Mouse (Mus musculus): ENCODE data around the gene Syngr1.
A peak's percentile ranks its signal among the peaks of the same experiment; 100 is the strongest.

Gene Syngr1

DNA sequence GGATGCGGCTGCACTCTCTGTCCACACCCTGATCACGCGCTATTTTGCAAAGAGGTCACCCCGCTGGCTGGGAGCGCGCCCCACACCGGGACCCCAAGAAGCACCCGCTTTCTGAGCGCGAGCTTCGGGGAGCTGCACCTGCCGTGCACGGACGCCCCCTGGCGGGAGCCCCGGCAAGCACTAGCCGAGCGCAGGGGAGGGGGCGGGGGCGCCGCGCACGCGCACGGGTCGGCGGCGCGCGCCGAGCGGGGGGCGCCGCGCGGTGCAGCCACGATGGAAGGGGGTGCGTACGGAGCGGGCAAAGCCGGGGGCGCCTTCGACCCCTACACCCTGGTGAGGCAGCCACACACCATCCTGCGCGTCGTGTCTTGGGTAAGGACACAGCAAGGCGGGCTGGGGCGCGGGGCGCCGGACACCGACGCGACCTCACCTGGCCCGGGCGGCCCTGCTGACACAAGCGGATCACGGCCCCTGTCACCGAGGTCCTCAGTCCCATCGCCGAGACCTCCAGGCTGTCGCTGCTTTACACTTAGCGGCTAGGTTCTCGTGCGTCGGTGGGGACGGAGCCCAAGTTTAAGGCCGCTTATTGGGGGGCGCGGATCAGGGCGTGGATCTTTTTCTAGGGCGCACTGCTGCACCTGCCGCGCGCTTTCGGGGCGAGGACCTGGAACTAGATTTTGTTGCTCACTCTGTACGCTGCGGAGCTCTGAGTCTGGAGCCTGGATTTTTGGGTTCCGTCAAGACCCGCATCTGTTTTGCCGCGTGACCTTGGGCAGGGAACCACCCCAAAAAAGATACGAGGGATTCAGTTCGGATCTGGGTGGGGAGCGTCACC, at the start of gene Syngr1, which contains the start of gene Rpl3:
Gene Syngr1, plus strand, starts transcription at position 214 of the 835 bp plus-strand sequence.
Gene Rpl3, minus strand, starts transcription at position 748 of the 835 bp plus-strand sequence.
- DNase-seq (ENCODE audit: low read depth, low spot score), result peak; percentile 70

DNA sequence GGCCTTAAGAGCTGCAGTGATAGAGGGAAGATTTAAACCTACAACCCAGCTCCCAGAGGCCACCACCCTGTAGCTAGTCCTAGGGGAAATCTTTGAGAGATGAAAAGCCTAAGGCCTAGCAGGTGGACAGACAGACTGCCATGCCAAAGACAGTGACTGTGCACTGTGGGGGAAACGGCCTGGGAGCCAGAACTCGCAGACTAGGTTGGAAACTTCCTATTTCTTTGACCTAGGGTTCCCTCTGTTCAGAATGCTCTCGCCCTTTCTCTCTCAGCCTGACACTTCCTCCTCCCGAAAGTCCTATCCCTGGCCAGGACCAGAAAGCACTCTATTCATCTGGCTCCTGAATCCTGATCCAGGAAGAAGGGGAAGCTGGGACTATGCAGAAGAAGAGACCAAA, 49.0 kb upstream of the Syngr1 start:
- DNase-seq (ENCODE audit: low read depth, low spot score), result no peak

- no peak for DNase-seq (ENCODE audit: low read depth, low spot score)
These were observed 46.9 kb upstream of the Syngr1 start for GRCm38 (mm10) chr15:80044249-80044648.

GRCm38 (mm10) chr15:80045749-80046148, 45.4 kb upstream of the Syngr1 start:
- no peak for DNase-seq (ENCODE audit: low read depth, low spot score)

DNA sequence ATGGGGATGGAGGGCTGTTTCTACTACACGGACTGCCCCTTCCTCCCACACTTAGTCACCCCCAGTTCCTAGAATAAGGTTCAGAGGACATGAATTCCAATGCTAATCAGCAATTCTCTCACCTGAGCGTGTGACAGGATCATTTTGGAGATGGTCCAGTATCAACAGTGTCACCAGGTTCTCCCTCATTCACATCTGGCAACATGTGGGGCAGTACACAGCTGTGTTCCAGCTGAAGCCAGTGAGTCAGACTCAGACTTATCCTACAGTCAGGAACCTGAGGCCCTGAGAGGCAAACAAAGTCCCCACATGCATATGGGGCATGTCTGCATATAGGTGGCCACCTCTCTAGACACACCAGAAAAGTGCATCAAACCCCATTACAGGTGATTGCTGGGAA, 43.9 kb upstream of the Syngr1 start:
- no peak for DNase-seq (ENCODE audit: low read depth, low spot score)

- DNase-seq (ENCODE audit: low read depth, low spot score), result no peak
These were observed 43.2 kb upstream of the Syngr1 start for GRCm38 (mm10) chr15:80047973-80048372.

GRCm38 (mm10) chr15:80050093-80050492, 41.0 kb upstream of the Syngr1 start:
- no peak for DNase-seq (ENCODE audit: low read depth, low spot score)

GRCm38 (mm10) chr15:80051092-80051761, 39.9 kb upstream of the Syngr1 start:
- DNase-seq (ENCODE audit: low read depth, low spot score), result no peak

- DNase-seq (ENCODE audit: low read depth, low spot score), result no peak
These were observed 39.4 kb upstream of the Syngr1 start for GRCm38 (mm10) chr15:80051782-80052181.

DNA sequence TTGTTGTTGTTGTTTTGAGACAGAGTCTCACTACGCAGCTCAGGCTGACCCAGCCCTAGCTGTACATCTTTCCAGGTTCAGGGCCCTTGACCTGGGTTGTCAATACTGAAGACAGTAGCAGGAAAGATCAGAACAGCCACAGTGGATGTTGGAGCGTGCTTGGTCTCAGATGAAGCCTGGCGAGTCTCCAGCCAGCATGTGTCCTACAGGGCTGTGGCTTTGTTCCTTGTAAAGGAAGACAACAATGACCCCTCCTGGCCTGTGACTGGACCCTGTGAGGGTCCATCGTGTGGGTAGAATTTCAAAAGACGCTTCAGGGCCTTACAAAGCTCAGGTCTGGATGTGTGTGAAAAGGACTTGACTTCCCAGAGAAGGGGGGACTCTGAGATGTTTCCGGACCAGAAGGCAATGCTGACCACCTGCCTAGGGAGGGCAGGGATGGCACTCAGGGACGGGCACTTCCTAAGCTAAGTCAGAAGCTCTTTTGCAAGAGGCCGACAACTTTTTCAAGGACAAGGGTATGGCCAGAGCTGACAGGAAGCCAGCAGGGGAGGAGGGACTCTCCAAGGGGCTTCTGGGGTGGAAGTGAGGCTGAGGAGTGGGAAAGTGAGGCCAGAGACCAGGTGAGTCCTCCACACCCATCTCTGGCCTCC, 37.6 kb upstream of the Syngr1 start:
- DNase-seq (ENCODE audit: low read depth, low spot score), result no peak

DNA sequence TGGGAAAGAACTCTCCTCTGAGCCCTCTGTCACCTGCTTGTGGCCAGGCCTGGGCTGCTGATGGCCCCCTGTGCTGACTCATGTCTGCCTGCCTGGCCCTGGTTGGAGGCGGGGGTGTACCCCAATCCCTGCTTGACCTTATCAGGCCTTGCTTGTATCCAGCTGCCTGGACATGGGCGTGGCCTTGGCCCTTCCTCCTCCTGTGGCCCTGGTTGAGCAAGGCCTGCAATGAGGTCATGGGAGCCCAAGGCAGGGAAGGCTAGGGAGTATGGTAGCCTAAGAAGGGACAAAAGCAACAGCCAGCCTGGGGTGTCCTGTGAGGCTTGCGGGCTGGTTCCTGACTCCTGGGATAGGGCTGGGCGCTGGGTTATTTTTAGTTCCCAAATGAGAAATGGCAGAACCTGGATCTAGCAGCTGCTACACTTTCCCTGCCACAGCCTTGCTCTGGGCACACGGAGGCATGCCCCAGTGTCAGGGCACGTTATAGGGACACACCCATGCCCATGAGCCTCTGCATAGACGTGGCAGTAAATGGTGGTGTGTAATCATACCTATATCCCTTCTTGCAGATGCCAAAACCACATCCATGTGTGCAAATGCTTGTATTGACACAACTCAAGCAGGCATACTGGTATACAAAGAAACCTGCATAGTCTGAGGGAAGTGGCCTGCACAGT, 37.0 kb upstream of the Syngr1 start:
- DNase-seq (ENCODE audit: low read depth, low spot score), result no peak

DNA sequence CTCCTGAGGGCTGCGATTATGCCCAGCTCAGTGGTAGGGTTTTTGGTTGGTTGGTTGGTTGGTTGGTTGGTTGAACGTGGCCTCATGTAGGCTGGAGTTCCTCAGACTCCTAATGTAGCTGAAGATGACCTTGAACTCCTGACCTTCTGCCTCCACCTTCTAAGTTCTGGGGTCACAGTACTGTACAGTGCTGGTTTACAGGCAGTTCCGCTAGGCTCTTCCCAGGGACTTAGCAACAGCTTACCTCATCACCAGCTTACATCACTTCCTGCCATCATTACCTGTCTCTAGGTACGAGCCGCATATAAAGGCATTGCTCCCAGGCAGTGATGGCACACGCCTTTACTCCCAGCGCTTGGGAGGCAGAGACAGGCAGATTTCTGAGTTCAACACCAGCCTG, 33.0 kb upstream of the Syngr1 start:
- no peak for DNase-seq (ENCODE audit: low read depth, low spot score)

DNA sequence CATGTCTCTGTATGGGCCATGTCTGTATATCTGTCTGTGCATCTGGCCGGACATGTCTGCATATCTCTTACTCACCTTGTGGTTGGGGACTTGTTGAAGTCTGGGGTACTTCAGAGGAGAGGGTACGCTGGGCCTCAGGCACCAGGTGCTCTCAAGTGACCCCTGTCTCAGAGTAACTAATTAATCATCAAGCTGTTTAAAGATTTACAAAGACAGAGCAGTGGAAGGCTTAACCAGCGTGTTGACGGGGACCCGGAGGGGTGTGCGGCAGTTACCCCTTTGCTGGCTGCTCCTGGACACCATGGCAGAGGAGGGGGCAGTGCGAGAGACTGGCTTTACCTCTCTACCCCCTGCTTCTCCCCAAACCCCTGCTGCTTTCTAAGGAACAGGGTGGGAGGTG, 31.5 kb upstream of the Syngr1 start:
- no peak for DNase-seq (ENCODE audit: low read depth, low spot score)

GRCm38 (mm10) chr15:80060356-80061070, 30.6 kb upstream of the Syngr1 start:
- no peak for DNase-seq (ENCODE audit: low read depth, low spot score)

- DNase-seq (ENCODE audit: low read depth, low spot score), result no peak
These were observed 30.0 kb upstream of the Syngr1 start for GRCm38 (mm10) chr15:80061071-80061550.

GRCm38 (mm10) chr15:80062339-80062738, 28.8 kb upstream of the Syngr1 start:
- DNase-seq (ENCODE audit: low read depth, low spot score), result no peak

GRCm38 (mm10) chr15:80062821-80063220, 28.3 kb upstream of the Syngr1 start:
- no peak for DNase-seq (ENCODE audit: low read depth, low spot score)

DNA sequence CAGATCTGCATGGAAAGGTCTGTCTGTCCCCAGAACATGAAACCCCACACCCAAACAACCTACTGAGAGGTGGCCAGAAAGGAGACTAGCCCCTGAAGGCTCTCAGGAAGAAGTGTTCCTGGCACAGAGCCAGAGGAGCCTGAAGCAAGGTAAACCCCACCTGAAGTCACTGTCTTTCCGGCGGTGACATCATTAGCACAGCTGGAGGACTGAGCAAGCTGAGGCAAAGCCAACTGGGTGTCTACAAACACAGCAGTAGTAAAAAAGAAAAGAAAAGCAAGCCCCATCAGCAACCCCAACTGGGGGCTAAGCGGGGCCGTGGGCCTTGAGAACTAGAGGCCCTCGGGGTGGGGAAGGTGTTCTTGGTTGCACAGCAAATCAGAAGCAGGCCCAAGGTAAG, 26.2 kb upstream of the Syngr1 start:
- no peak for DNase-seq (ENCODE audit: low read depth, low spot score)

- DNase-seq (ENCODE audit: low read depth, low spot score), result peak; percentile 53
These were observed 25.7 kb upstream of the Syngr1 start for GRCm38 (mm10) chr15:80065414-80065813.

DNA sequence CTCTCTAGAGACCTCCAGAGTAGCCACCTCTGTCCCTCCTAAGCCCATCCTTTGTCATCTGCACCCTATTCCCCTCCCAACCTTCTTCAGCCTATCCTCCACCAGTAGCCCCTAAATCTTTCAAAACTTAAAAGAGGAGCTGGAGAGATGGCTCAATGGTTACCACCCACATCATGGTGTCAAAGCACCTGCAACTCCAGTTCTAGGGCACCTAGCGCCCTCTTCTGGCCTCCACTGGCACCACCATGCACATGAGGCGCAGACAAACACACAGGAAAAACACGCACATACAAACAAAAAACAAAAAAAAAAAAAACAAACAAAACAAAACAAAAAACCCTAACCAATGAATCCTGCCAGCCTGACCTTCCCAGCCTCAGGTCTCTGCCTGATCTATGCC, 24.6 kb upstream of the Syngr1 start:
- no peak for DNase-seq (ENCODE audit: low read depth, low spot score)

DNA sequence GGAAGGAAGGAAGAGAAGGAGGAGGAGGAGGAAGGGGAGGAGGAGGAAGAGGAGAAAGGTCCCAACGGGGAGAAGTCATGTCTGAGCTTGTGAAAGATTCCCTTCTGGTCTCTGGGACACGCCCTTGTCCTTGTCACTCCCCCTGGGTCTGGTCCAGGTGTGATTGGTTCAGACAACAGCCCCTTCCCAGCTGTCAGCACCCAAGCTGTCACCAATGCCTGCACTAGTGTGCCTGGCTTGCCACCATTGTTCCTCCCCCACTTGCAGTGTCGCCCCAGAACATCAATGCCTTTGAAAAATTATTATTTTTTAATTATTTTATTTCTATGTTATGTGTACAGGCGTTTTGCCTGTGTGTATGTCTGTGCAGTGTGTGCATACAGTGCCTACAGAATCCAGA, 22.0 kb upstream of the Syngr1 start:
- no peak for DNase-seq (ENCODE audit: low read depth, low spot score)
